Mouse (Mus musculus) CD8-positive naive resting alpha-beta T cell, adult 2 months (primary cell): ENCODE measurements around the gene Tacc2.

Experiments used
- DNase-seq, 2 experiments: peaks; one replicate each; pipeline ENCODE4 v3.0.0; 2022; ENCODE audit warnings: low read depth in 2 of 2, low spot score in 2 of 2

Gene Tacc2

GRCm38 (mm10) chr7:130807749-130808148 is 230.5 kb downstream of the Tacc2 start:
- DNase-seq, result no peak

- DNase-seq, result no peak
These were observed 231.5 kb downstream of the Tacc2 start for GRCm38 (mm10) chr7:130808694-130809093.

- DNase-seq, result no peak
These were observed 233.0 kb downstream of the Tacc2 start for GRCm38 (mm10) chr7:130810238-130810637.

- DNase-seq, result no peak
These were observed 235.2 kb downstream of the Tacc2 start for GRCm38 (mm10) chr7:130812407-130812806.
